18 mouse cellular contexts compared by ENCODE assay signal in the genomic region with DNA sequence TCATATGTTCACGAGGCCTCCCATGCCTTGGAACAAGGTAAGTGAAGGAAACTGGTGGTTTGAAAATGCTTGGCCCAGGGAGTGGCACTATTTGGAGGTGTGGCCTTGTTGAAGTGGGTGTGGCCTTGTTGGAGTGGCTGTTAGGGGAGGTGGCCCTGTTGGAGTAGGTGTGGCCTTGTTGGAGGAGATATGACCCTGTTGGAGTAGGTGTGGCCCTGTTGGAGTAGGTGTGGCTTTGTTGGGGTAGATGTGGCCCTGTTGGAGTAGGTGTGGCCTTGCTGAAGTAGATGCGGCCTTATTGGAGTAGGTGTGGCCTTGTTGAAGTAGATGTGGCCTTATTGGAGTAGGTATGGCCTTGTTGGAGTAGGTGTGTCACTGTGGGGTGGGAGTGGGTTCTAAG. TPM values are rescaled to one million over a fixed set of nuclear protein-coding genes. Genes with fewer than 3 reads are reported as not detected.
A peak's percentile ranks its signal among the peaks of the same experiment; 100 is the strongest.
DNase-seq lines count a peak whose midpoint lies in the region; ATAC-seq lines count a peak whose summit lies in the region.
"Had no signal": no experiment of that assay in that cellular context is flagged by ENCODE, and none has a peak within 500 bp of the region (broad histone marks: within the 10 kb centered on the region; RNA-seq: fewer than 3 reads in every experiment).

No protein-coding gene starts in this region.

- no peak overlapping the region for H3K4me2 ChIP-seq in stomach, embryonic 14.5 days (replicated peaks; ENCODE audit: low read depth, low read length)

- no peaks in the 10 kb centered on the region for H3K4me1 ChIP-seq in stomach, embryonic 14.5 days (ENCODE audit: control insufficient read depth, insufficient read depth, low read length)

- ATAC-seq in CD4-positive, CD25-positive, alpha-beta regulatory T cell, adult 4 months = no peak
- ATAC-seq in stomach, embryonic 14.5 days (ENCODE audit: insufficient number of reproducible peaks, insufficient read depth, low FRiP score, low read depth) = 0 out of 2 replicates have a peak, but pooled peaks have one; percentile 46

- H3K36me3 ChIP-seq in stomach, embryonic 14.5 days (ENCODE audit: control insufficient read depth, insufficient read depth, low read length) = peaks cover 2% of the 10 kb centered on the region; the same call in 1 of the 2 replicates

- H3K4me3 ChIP-seq in stomach, embryonic 14.5 days (ENCODE audit: low read depth, low read length) = no peak overlapping the region
- H3K4me3 ChIP-seq: left cerebral cortex, adult 2 months had no signal

- no peaks in the 10 kb centered on the region for H3K9me3 ChIP-seq in stomach, embryonic 14.5 days (ENCODE audit: control insufficient read depth, low read depth, low read length)

- 65% methylated on average over 2 of the region's 2 CpGs for WGBS in stomach, embryonic 14.5 days

- H3K9ac ChIP-seq in stomach, embryonic 14.5 days (replicated peaks; ENCODE audit: low read depth, low read length) = no peak overlapping the region

- H3K27me3 ChIP-seq in stomach, embryonic 14.5 days (ENCODE audit: control insufficient read depth, insufficient read depth, low read length) = no peaks in the 10 kb centered on the region

- peak; percentile 18 for DNase-seq in CD4-positive, CD25-positive, alpha-beta regulatory T cell, adult 2 months (ENCODE audit: low read depth, low spot score)
- DNase-seq in R1 (ENCODE audit: low read depth, low spot score) = peak; percentile 96
- peak; percentile 79 for DNase-seq in liver
- DNase-seq in frontal cortex, postnatal 14 days (ENCODE audit: low spot score in 2 of 2) = no peak
- no peak for DNase-seq in right cerebral cortex, postnatal 36 days (ENCODE audit: low spot score in 2 of 2)
- DNase-seq in urinary bladder, adult 2 months (ENCODE audit: low spot score) = no peak
- DNase-seq: adrenal gland, adult 8-10 months; cerebellum, adult 11 months; heart, adult 11 months; heart, postnatal 4 days; kidney, adult 11 months; right cerebral cortex, postnatal 14 days; thymus, postnatal 4 days had no signal

- no peak overlapping the region for H3K27ac ChIP-seq in stomach, embryonic 14.5 days (ENCODE audit: low read length)
- H3K27ac ChIP-seq: left cerebral cortex, adult 2 months had no signal

RNA-seq across cellular contexts. Expression of gene Asphd2, which starts 8.7 kb away (rescaled TPM):
- not detected for polyA plus RNA-seq in CD4-positive, CD25-positive, alpha-beta regulatory T cell, adult 4 months (2017; shearing (Covaris generic))
- polyA plus RNA-seq in stomach, embryonic 14.5 days (2014; fragmentation: Nextera tagmentation; extraction: Ambion mirVana) = 6.4 and 7.5 TPM in 2 replicates
- 1.3 and 1.4 TPM in 2 replicates for polyA plus RNA-seq in urinary bladder, adult 2 months (2012; rRNA removed)
- polyA plus RNA-seq: liver, adult 2 months had no signal

RNA-seq across cellular contexts. Expression of gene Gm6583, which starts 30.1 kb away (rescaled TPM):
- polyA plus RNA-seq in CD4-positive, CD25-positive, alpha-beta regulatory T cell, adult 4 months (2017; shearing (Covaris generic)) = under 1 TPM in 1 of 2 experiments, not detected in 1; 0.28 TPM
- 0.32 and 0.42 TPM in 2 replicates for polyA plus RNA-seq in stomach, embryonic 14.5 days (2014; fragmentation: Nextera tagmentation; extraction: Ambion mirVana)
- polyA plus RNA-seq in urinary bladder, adult 2 months (2012; rRNA removed) = not detected in 2 replicates
- polyA plus RNA-seq: frontal cortex, adult 2 months; liver, adult 2 months had no signal

RNA-seq across cellular contexts. Expression of gene Hps4, which starts 43.1 kb away (rescaled TPM):
- polyA plus RNA-seq in CD4-positive, CD25-positive, alpha-beta regulatory T cell, adult 4 months (2017; shearing (Covaris generic)) = 10 to 100 TPM; 14.5 to 16.7 TPM
- polyA plus RNA-seq in stomach, embryonic 14.5 days (2014; fragmentation: Nextera tagmentation; extraction: Ambion mirVana) = 30.9 and 35.0 TPM in 2 replicates
- polyA plus RNA-seq in urinary bladder, adult 2 months (2012; rRNA removed) = 23.6 and 24.3 TPM in 2 replicates

RNA-seq across cellular contexts. Expression of gene Srrd, which starts 43.1 kb away (rescaled TPM):
- polyA plus RNA-seq in CD4-positive, CD25-positive, alpha-beta regulatory T cell, adult 4 months (2017; shearing (Covaris generic)) = 1 to 10 TPM; 1.2 to 4.6 TPM
- polyA plus RNA-seq in stomach, embryonic 14.5 days (2014; fragmentation: Nextera tagmentation; extraction: Ambion mirVana) = 43.5 and 47.6 TPM in 2 replicates
- 26.3 and 28.7 TPM in 2 replicates for polyA plus RNA-seq in urinary bladder, adult 2 months (2012; rRNA removed)

RNA-seq across cellular contexts. Expression of gene Tfip11, which starts 59.8 kb away (rescaled TPM):
- 10 to 100 TPM; 17.0 to 37.0 TPM for polyA plus RNA-seq in CD4-positive, CD25-positive, alpha-beta regulatory T cell, adult 4 months (2017; shearing (Covaris generic))
- 16.6 and 21.5 TPM in 2 replicates for polyA plus RNA-seq in stomach, embryonic 14.5 days (2014; fragmentation: Nextera tagmentation; extraction: Ambion mirVana)
- polyA plus RNA-seq in urinary bladder, adult 2 months (2012; rRNA removed) = 21.6 and 24.2 TPM in 2 replicates

Comparison
In these comparisons a context has a peak if more than half of its experiments do, and no peak if none do; other contexts are left out.
1. DNase-seq: peak in CD4-positive, CD25-positive, alpha-beta regulatory T cell, adult 2 months (single experiment), R1 (single experiment) and liver (single experiment); none in frontal cortex, postnatal 14 days (0 of 2), right cerebral cortex, postnatal 36 days (0 of 2) and urinary bladder, adult 2 months (single experiment).